Mouse (Mus musculus) ES-Bruce4 (cell line): ENCODE measurements around the gene Fam241b. TPM values are rescaled to one million over a fixed set of nuclear protein-coding genes. Genes with fewer than 3 reads are reported as not detected.

Experiments
- H3K27ac ChIP-seq: 2 replicates; pipeline ENCODE4 v1.5.1; 2012; ENCODE audit warnings: low read length, inconsistent platforms; ENCODE audit not compliant: insufficient read depth
- H3K27me3 ChIP-seq: 2 replicates; pipeline ENCODE4 v1.6.1; 2012; ENCODE audit warnings: mild to moderate bottlenecking, low read length, inconsistent platforms; ENCODE audit not compliant: control insufficient read depth, poor library complexity, insufficient read depth, severe bottlenecking
- H3K36me3 ChIP-seq: 2 replicates; pipeline ENCODE4 v1.6.1; 2012; ENCODE audit warnings: inconsistent platforms, mild to moderate bottlenecking, low read length, moderate library complexity; ENCODE audit not compliant: control insufficient read depth, poor library complexity, insufficient read depth, severe bottlenecking
- H3K4me1 ChIP-seq: one replicate; pipeline ENCODE4 v1.8.1; 2011; ENCODE audit warnings: low read length; ENCODE audit not compliant: control insufficient read depth, insufficient read depth
- H3K4me3 ChIP-seq: 2 replicates; pipeline ENCODE4 v1.5.1; 2011; ENCODE audit warnings: low read depth, mild to moderate bottlenecking, low read length
- H3K9ac ChIP-seq: 2 replicates; pipeline ENCODE4 v1.6.1; 2012; ENCODE audit warnings: low read depth, mild to moderate bottlenecking, inconsistent platforms; ENCODE audit not compliant: poor library complexity, severe bottlenecking
- H3K9me3 ChIP-seq: replicated peaks from 2 replicates; pipeline ENCODE4 v1.6.1; 2012; ENCODE audit warnings: mild to moderate bottlenecking, low read length, inconsistent platforms; ENCODE audit not compliant: control insufficient read depth, poor library complexity, insufficient read depth, severe bottlenecking
- CTCF ChIP-seq: IDR thresholded peaks from one replicate; pipeline ENCODE4 v1.8.1; 2011; ENCODE audit warnings: low read depth, low read length
- EP300 ChIP-seq: IDR thresholded peaks from 2 replicates; pipeline ENCODE4 v1.6.1; 2011; ENCODE audit warnings: low read depth, low read length; ENCODE audit not compliant: insufficient read depth
- POLR2A ChIP-seq: IDR thresholded peaks from one replicate; pipeline ENCODE4 v1.8.1; 2011; ENCODE audit warnings: low read length; ENCODE audit not compliant: insufficient read depth
- polyA plus RNA-seq: library from polyadenylated mRNA; stranded (reverse); fragments of >200 nt; gene quantifications from 2 replicates; pipeline ENCODE4 v1.2.4, GENCODE M21; 2011; ENCODE audit warnings: low read depth; ENCODE audit not compliant: missing spikeins, insufficient read depth, insufficient read length

The Fam241b gene
- polyA plus RNA-seq, 1 experiment, result 25.7 TPM

- H3K9ac ChIP-seq, result no peak overlapping the region
- no peak overlapping the region for H3K27ac ChIP-seq
- TF ChIP-seq EP300 (no peak), POLR2A (no peak), CTCF (no peak)
Observed at GRCm38 (mm10) chr10:62060224-62060913, 83.4 kb downstream of the Fam241b start.

GRCm38 (mm10) chr10:62058508-62059375 is 85.0 kb downstream of the Fam241b start:
- Histone ChIP-seq H3K4me3 (no peak overlapping the region), H3K9me3 (no peaks in the 10 kb centered on the region)

More at GRCm38 (mm10) chr10:62060224-62060913, 83.4 kb downstream of the Fam241b start:
- Histone ChIP-seq H3K36me3 (no peaks in the 10 kb centered on the region), H3K4me1 (no peaks in the 10 kb centered on the region), H3K4me3 (no peak overlapping the region), H3K27me3 (no peaks in the 10 kb centered on the region), H3K9me3 (no peaks in the 10 kb centered on the region)

More at GRCm38 (mm10) chr10:62058508-62059375, 85.0 kb downstream of the Fam241b start:
- no peak overlapping the region for H3K9ac ChIP-seq
- H3K27ac ChIP-seq, result no peak overlapping the region
- H3K4me1 ChIP-seq, result no peaks in the 10 kb centered on the region
- H3K36me3 ChIP-seq, result no peaks in the 10 kb centered on the region
- TF ChIP-seq CTCF, result no peak
- TF ChIP-seq POLR2A, result no peak
- no peak for TF ChIP-seq EP300
- H3K27me3 ChIP-seq, result no peaks in the 10 kb centered on the region

Other genes starting within 250 kb of the Fam241b start
- gene Col13a1, start 164.8 kb downstream of the Fam241b start, polyA plus RNA-seq, result 0.59 and 1.0 TPM in 2 replicates
- 0.78 TPM in 1 of 2 replicates, not detected in the other for gene Neurog3, start 10.8 kb downstream of the Fam241b start, polyA plus RNA-seq
- 8.5 and 10.4 TPM in 2 replicates for gene Tspan15, start 87.3 kb upstream of the Fam241b start, polyA plus RNA-seq
- gene Tacr2, start 108.5 kb upstream of the Fam241b start, polyA plus RNA-seq, result not detected in 2 replicates
- 59.5 and 61.3 TPM in 2 replicates for gene Hk1, start 236.0 kb upstream of the Fam241b start, polyA plus RNA-seq